Mouse (Mus musculus) neural tube, embryonic 14.5 days (tissue): ENCODE measurements around the gene Foxc2. TPM values are rescaled to one million over a fixed set of nuclear protein-coding genes. Genes with fewer than 3 reads are reported as not detected.

ENCODE experiments used
- ATAC-seq: fragments of 200-750 bp; cut with Nextera tagmentation; 2 replicates; pipeline ENCODE4 v1.8.0; 2017; ENCODE audit warnings: low read depth, mild to moderate bottlenecking, moderate TSS enrichment, moderate library complexity
- H3K27ac ChIP-seq: fragments of 300-500 bp; sonication (generic); 2 replicates; pipeline ENCODE4 v1.5.1; 2014; ENCODE audit warnings: low read depth, mild to moderate bottlenecking, control low read depth, low read length, moderate library complexity, mixed read lengths
- H3K27me3 ChIP-seq: fragments of 300-500 bp; sonication (generic); 2 replicates; pipeline ENCODE4 v1.6.1; 2014; ENCODE audit warnings: low read length; ENCODE audit not compliant: control insufficient read depth, insufficient read depth
- H3K36me3 ChIP-seq: fragments of 300-500 bp; sonication (generic); 2 replicates; pipeline ENCODE4 v1.6.1; 2014; ENCODE audit warnings: low read length, mixed read lengths; ENCODE audit not compliant: control insufficient read depth, insufficient read depth
- H3K4me1 ChIP-seq: fragments of 300-500 bp; sonication (generic); 2 replicates; pipeline ENCODE4 v1.6.1; 2014; ENCODE audit warnings: low read length; ENCODE audit not compliant: control insufficient read depth, insufficient read depth
- H3K4me2 ChIP-seq: fragments of 300-500 bp; sonication (generic); 2 replicates; pipeline ENCODE4 v1.6.1; 2014; ENCODE audit warnings: mild to moderate bottlenecking, low read depth, low read length, control low read depth
- H3K4me3 ChIP-seq: fragments of 300-500 bp; sonication (generic); 2 replicates; pipeline ENCODE4 v1.5.1; 2014; ENCODE audit warnings: low read depth, low read length, control low read depth, mixed read lengths
- H3K9ac ChIP-seq: fragments of 300-500 bp; sonication (generic); replicated peaks from 2 replicates; pipeline ENCODE4 v1.6.1; 2014; ENCODE audit warnings: low read depth, mild to moderate bottlenecking, control low read depth, low read length, mixed read lengths
- H3K9me3 ChIP-seq: fragments of 300-500 bp; sonication (generic); 2 replicates; pipeline ENCODE4 v1.6.1; 2016; ENCODE audit warnings: low read length; ENCODE audit not compliant: control insufficient read depth
- WGBS: fragments of 180-500 bp; shearing (Covaris S2); extraction: QIAGEN DNeasy Blood & Tissue Kit; methylation state at CpG from one replicate; pipeline ENCODE4 v1.1.7; 2014; 5-methylcytosine and 5-hydroxymethylcytosine counted together
- polyA plus RNA-seq: library from polyadenylated mRNA; unstranded; fragments of >200 nt; fragmentation: Nextera tagmentation; extraction: Ambion mirVana; gene quantifications from 2 replicates; pipeline ENCODE4 v1.2.1, GENCODE M21; 2014

The Foxc2 gene
- polyA plus RNA-seq, 1 experiment from 2014 or later: 0.16 TPM

DNA sequence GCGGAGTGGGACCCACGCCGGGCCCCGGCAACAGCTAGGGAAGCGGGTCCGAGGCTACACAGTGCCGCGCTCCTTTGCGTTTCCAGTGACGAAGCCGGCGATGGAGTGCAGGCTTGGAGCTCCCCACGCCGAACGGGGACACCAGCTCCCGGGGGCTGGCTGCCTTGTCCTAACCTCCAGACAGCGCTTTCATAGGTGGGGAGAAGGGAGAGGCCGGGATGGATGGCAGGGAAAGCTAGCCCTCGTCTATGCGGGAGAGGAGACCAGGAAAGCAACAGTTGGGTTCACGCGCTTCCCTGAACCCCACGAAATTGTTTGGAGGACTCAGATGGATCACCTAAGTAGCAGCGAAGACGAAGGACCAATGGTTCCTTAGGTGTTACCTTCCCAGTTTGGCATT, 835 bp upstream of the Foxc2 start:
- Histone ChIP-seq H3K9ac (no peak overlapping the region), H3K27ac (no peak overlapping the region), H3K4me3 (no peak overlapping the region; the same call in 1 of the 2 replicates), H3K36me3 (no peaks in the 10 kb centered on the region), H3K4me1 (peaks cover 4% of the 10 kb centered on the region; the same call in 1 of the 2 replicates), H3K9me3 (no peaks in the 10 kb centered on the region), H3K4me2 (no peak overlapping the region), H3K27me3 (peaks cover 50% of the 10 kb centered on the region)
- no peak for ATAC-seq
- WGBS: 2% methylated on average over 25 of the region's 25 CpGs

DNA sequence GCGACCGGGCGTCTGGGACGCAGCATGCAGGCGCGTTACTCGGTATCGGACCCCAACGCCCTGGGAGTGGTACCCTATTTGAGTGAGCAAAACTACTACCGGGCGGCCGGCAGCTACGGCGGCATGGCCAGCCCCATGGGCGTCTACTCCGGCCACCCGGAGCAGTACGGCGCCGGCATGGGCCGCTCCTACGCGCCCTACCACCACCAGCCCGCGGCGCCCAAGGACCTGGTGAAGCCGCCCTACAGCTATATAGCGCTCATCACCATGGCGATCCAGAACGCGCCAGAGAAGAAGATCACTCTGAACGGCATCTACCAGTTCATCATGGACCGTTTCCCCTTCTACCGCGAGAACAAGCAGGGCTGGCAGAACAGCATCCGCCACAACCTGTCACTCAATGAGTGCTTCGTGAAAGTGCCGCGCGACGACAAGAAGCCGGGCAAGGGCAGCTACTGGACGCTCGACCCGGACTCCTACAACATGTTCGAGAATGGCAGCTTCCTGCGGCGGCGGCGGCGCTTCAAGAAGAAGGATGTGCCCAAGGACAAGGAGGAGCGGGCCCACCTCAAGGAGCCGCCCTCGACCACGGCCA, 717 bp downstream of the Foxc2 start:
- ATAC-seq: peak; percentile 53; the same call in 1 of the 2 replicates
- Histone ChIP-seq H3K9me3 (no peaks in the 10 kb centered on the region), H3K9ac (no peak overlapping the region), H3K27ac (no peak overlapping the region), H3K36me3 (no peaks in the 10 kb centered on the region), H3K4me1 (peaks cover 4% of the 10 kb centered on the region; the same call in 1 of the 2 replicates), H3K4me2 (peak overlapping the region; percentile 41), H3K4me3 (peak overlapping the region; percentile 31), H3K27me3 (peaks cover 57% of the 10 kb centered on the region)
- WGBS: 1% methylated on average over 49 of the region's 55 CpGs

DNA sequence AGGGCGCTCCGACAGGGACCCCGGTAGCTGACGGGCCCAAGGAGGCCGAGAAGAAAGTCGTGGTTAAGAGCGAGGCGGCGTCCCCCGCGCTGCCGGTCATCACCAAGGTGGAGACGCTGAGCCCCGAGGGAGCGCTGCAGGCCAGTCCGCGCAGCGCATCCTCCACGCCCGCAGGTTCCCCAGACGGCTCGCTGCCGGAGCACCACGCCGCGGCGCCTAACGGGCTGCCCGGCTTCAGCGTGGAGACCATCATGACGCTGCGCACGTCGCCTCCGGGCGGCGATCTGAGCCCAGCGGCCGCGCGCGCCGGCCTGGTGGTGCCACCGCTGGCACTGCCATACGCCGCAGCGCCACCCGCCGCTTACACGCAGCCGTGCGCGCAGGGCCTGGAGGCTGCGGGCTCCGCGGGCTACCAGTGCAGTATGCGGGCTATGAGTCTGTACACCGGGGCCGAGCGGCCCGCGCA, 1.2 kb downstream of the Foxc2 start:
- WGBS: 0% methylated on average over 50 of the region's 62 CpGs
- no peak for ATAC-seq

DNA sequence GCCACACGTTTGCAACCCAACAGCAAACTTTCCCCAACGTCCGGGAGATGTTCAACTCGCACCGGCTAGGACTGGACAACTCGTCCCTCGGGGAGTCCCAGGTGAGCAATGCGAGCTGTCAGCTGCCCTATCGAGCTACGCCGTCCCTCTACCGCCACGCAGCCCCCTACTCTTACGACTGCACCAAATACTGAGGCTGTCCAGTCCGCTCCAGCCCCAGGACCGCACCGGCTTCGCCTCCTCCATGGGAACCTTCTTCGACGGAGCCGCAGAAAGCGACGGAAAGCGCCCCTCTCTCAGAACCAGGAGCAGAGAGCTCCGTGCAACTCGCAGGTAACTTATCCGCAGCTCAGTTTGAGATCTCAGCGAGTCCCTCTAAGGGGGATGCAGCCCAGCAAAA, 1.9 kb downstream of the Foxc2 start:
- peak overlapping the region; percentile 31 for H3K4me3 ChIP-seq
- peaks cover 4% of the 10 kb centered on the region; the same call in 1 of the 2 replicates for H3K4me1 ChIP-seq
- no peaks in the 10 kb centered on the region for H3K36me3 ChIP-seq
- H3K27ac ChIP-seq: no peak overlapping the region
- H3K9ac ChIP-seq: no peak overlapping the region
- no peak overlapping the region for H3K4me2 ChIP-seq
- ATAC-seq: no peak
- peaks cover 66% of the 10 kb centered on the region for H3K27me3 ChIP-seq
- no peaks in the 10 kb centered on the region for H3K9me3 ChIP-seq
- under 1% methylated on average over 28 of the region's 28 CpGs for WGBS

More for the DNA sequence above, 1.2 kb downstream of the Foxc2 start:
- Histone ChIP-seq H3K36me3 (no peaks in the 10 kb centered on the region), H3K9ac (no peak overlapping the region; the same call in 1 of the 2 replicates), H3K27ac (no peak overlapping the region), H3K4me2 (peak overlapping the region; percentile 41; the same call in 1 of the 2 replicates), H3K27me3 (peaks cover 62% of the 10 kb centered on the region), H3K4me3 (peak overlapping the region; percentile 31), H3K9me3 (no peaks in the 10 kb centered on the region), H3K4me1 (peaks cover 4% of the 10 kb centered on the region; the same call in 1 of the 2 replicates)

DNA sequence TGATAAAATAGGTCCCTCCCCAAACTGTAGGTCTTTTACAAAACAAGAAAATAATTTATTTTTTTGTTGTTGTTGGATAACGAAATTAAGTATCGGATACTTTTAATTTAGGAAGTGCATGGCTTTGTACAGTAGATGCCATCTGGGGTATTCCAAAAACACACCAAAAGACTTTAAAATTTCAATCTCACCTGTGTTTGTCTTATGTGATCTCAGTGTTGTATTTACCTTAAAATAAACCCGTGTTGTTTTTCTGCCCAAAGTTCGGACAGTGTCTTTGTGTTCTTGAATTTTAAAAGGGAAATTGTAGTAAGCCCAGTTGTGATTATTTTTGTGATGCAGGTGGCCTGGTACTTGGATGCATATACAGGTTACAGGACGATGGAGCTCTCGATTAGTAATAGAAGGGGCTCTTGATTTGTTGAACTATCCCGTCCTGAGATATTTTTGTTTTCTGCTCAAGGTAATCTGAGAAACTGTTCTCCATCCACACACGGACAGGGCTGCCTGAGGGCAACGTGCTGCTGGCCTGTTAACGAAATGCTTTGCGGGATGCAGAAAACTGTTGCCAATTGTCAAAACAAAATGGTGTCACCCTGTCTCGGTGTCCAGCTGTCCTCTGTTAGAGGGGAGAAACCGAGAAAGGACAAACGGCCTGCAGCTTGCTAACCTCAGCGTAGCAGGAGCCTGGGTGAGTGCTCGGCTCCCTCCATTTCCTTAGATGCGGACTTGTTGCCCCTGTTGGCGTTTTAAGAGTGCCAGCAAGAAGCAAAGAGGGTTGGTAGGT, 2.9 kb downstream of the Foxc2 start:
- Histone ChIP-seq H3K27ac (no peak overlapping the region), H3K4me2 (no peak overlapping the region), H3K36me3 (no peaks in the 10 kb centered on the region), H3K4me3 (peak overlapping the region; percentile 3; the same call in 1 of the 2 replicates), H3K27me3 (peaks cover 70% of the 10 kb centered on the region), H3K9me3 (no peaks in the 10 kb centered on the region), H3K9ac (no peak overlapping the region), H3K4me1 (peaks cover 4% of the 10 kb centered on the region; the same call in 1 of the 2 replicates)
- no peak for ATAC-seq
- 2% methylated on average over 18 of the region's 18 CpGs for WGBS

DNA sequence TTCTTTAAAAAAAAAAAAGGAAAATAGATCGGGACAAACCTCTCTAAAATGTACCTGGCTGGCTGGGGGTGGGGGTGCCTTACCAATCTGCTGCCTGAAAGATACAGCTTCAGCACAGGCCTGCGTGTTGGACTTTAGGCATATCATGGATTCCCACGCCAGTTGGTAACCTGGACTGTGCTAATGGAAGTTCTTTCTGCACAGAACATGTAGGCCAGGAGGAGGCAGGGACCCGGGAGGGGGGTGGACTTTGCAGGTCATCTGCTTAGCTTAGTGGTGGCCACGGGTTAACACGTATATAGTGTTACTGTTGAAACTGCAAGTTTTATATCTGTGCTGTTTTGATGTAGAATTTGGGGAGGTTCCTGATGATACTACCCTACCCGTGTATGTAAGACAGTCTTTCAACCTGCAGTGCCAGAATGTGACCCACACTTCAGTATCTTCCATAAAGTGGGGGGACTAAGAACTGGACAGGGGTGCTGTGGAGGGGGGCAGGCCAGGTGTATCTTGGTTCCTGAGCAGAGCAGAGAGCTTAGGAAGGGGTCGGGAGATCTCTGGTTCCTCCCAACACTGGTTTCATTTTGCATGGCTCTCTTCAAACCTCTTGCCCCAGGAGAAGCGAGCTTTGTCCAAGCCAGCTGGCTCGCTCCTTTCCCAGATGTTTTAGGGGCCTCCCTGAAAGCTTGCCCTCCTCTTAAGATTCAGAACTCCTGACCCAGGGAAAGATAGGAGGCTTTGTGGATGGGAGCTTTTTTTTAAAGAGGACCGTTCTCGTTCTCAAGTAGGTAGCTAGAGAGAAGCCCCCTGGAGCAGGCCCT, 3.9 kb downstream of the Foxc2 start:
- Histone ChIP-seq H3K9me3 (no peaks in the 10 kb centered on the region), H3K36me3 (no peaks in the 10 kb centered on the region), H3K9ac (no peak overlapping the region), H3K27ac (no peak overlapping the region), H3K4me2 (no peak overlapping the region), H3K4me1 (peaks cover 4% of the 10 kb centered on the region; the same call in 1 of the 2 replicates), H3K27me3 (peaks cover 72% of the 10 kb centered on the region), H3K4me3 (peak overlapping the region; percentile 3; the same call in 1 of the 2 replicates)
- 3% methylated on average over 12 of the region's 12 CpGs for WGBS
- no peak for ATAC-seq

DNA sequence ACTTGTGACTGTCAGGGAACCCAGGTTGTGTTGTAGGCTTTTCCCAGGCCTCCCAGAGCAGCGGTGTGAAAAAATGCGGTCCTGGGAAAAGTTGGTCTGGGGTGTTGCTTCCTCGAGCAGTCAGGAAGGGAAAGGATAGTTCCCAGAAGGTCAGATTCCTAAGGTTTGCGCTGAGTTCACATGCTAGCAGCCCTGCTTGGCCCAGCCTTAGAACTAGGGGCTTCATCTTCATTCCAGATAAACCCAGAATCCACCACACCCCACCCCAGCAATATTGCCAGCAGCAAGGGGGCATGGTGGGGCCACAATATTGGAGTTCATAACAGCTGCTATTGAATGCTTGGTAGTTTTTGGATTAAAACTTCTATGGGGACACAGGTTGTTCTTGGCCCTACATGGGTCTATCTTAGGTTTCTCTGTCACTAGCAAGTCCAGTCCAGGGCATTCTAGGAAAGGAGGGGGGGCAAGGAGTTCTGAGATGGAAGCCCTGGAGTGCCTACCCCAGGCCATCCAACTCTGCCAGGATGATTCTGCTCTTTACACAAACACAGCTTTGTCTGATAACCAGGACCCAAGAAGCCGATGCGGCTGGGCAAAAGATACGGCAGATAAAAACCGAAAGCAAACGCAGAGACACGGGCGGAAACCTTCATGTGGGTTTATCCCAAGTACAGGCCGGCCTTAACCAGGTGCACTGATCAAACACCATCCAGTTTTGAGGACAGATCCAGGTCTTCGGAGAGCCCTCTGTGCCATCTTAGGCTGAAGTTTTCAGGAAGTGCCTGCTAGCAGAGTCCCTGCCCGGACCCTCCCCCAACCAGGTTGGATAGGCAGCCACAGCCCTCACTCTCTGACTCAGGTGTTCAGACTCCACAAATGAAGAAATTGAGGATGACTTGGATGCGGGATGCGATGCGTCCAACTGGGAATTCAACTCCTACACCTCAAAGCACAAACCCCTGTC, 4.8 kb downstream of the Foxc2 start:
- H3K4me2 ChIP-seq: no peak overlapping the region
- H3K27me3 ChIP-seq: peaks cover 70% of the 10 kb centered on the region
- H3K27ac ChIP-seq: no peak overlapping the region
- H3K4me3 ChIP-seq: peak overlapping the region; percentile 0; the same call in 1 of the 2 replicates
- H3K36me3 ChIP-seq: no peaks in the 10 kb centered on the region
- H3K9ac ChIP-seq: no peak overlapping the region
- WGBS: 3% methylated on average over 17 of the region's 17 CpGs
- no peak for ATAC-seq
- H3K9me3 ChIP-seq: no peaks in the 10 kb centered on the region
- H3K4me1 ChIP-seq: peaks cover 4% of the 10 kb centered on the region; the same call in 1 of the 2 replicates

DNA sequence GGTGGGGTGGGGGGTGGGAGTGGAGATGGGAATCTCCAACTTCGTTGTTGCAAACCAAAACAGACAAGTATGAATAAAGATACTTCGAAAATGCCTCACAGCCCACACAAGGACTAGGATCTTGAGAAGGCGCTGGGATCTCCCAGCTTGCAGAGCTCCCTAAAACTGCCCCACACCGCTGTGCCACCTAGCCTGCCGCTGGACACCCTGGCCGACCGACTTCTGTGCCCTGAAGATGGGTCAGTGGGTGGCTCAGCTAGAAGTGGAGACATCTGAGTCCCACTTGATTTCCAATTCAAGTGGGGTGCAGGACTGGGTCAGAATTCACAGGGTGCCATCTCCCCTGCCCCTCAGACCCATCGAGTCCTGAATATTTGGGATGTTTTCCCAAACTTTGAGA, 5.7 kb downstream of the Foxc2 start:
- Histone ChIP-seq H3K36me3 (no peaks in the 10 kb centered on the region), H3K4me3 (no peak overlapping the region), H3K27me3 (peaks cover 69% of the 10 kb centered on the region), H3K27ac (no peak overlapping the region), H3K4me2 (no peak overlapping the region), H3K9me3 (no peaks in the 10 kb centered on the region), H3K4me1 (no peaks in the 10 kb centered on the region), H3K9ac (no peak overlapping the region)
- WGBS: 6% methylated on average over 8 of the region's 8 CpGs
- ATAC-seq: no peak
